Mouse (Mus musculus) myocyte (in vitro differentiated cells): Measurements from ENCODE around the gene Gstp1.

Experiments
- CEBPB ChIP-seq: IDR thresholded peaks from 2 replicates; pipeline ENCODE4 v1.6.1; 2011; ENCODE audit warnings: mild to moderate bottlenecking, moderate library complexity; ENCODE audit not compliant: poor library complexity, insufficient read depth, severe bottlenecking
- E2F4 ChIP-seq: IDR thresholded peaks from one replicate; pipeline ENCODE4 v1.6.1; 2011; ENCODE audit warnings: mild to moderate bottlenecking, control low read depth, moderate library complexity; ENCODE audit not compliant: insufficient read depth
- MAX ChIP-seq: IDR thresholded peaks from one replicate; pipeline ENCODE4 v1.6.1; 2011; ENCODE audit warnings: low read depth, mild to moderate bottlenecking, control low read depth
- MYOD1 ChIP-seq, 3 experiments: IDR thresholded peaks; one replicate each; pipeline ENCODE4 v1.6.1; 2011; ENCODE audit warnings: control low read depth in 2 of 3, low read depth in 2 of 3, mild to moderate bottlenecking in 2 of 3, moderate library complexity in 1 of 3; ENCODE audit not compliant: insufficient read length in 2 of 3, control insufficient read depth in 1 of 3
- MYOG ChIP-seq, 3 experiments: IDR thresholded peaks; one replicate each; pipeline ENCODE4 v1.6.1; 2011; ENCODE audit warnings: control low read depth in 2 of 3, low read depth in 2 of 3, mild to moderate bottlenecking in 2 of 3; ENCODE audit not compliant: insufficient read length in 2 of 3, control insufficient read depth in 1 of 3, insufficient read depth in 1 of 3
- POLR2A ChIP-seq: IDR thresholded peaks from one replicate; pipeline ENCODE4 v1.6.1; 2011; ENCODE audit warnings: low read depth, mild to moderate bottlenecking, control low read depth, moderate library complexity; ENCODE audit not compliant: insufficient read length
- POLR2AphosphoS2 ChIP-seq: IDR thresholded peaks from one replicate; pipeline ENCODE4 v1.6.1; 2011; ENCODE audit warnings: low read depth, control low read depth; ENCODE audit not compliant: insufficient read length
- REST ChIP-seq: IDR thresholded peaks from one replicate; pipeline ENCODE4 v1.6.1; 2011; ENCODE audit warnings: mild to moderate bottlenecking, control low read depth, moderate library complexity; ENCODE audit not compliant: insufficient read depth, insufficient read length
- TCF12 ChIP-seq: IDR thresholded peaks from one replicate; pipeline ENCODE4 v1.6.1; 2011; ENCODE audit warnings: mild to moderate bottlenecking, control low read depth; ENCODE audit not compliant: poor library complexity, insufficient read depth, severe bottlenecking
- TCF3 ChIP-seq: IDR thresholded peaks from one replicate; pipeline ENCODE4 v1.6.1; 2011; ENCODE audit warnings: low read depth, control low read depth; ENCODE audit not compliant: insufficient read length
- USF1 ChIP-seq: IDR thresholded peaks from one replicate; pipeline ENCODE4 v1.6.1; 2011; ENCODE audit warnings: low read depth, mild to moderate bottlenecking, control low read depth, moderate library complexity

DNA sequence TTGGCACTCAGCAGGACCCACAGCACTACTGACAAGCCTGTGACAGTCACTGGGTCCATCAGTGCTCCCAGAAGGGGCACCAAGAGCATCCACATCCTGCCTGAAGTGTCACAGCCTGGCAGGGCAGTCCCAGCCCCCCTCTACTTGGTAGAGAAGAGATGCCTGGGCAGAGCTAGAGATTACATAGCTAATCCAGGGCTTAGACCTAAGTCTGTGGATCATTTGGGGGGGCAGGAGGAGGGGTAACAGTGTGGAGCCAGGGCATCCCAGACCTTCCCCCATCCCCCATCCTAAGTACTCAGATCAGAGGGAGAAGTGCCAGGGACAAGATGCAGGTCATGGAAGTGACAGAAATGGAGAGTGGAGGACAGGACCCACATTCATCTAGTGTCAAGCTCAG lies 23.0 kb downstream of the Gstp1 start:
- TF ChIP-seq REST, result no peak
- TF ChIP-seq MYOD1 (IDR thresholded peaks at IDR 0.05; ENCODE audit: control insufficient read depth in 1 of 3, insufficient read length in 2 of 3, low read depth in 2 of 3), result no peak
- TF ChIP-seq E2F4, result no peak
- TF ChIP-seq USF1, result no peak
- TF ChIP-seq MYOG (IDR thresholded peaks at IDR 0.05; ENCODE audit: control insufficient read depth in 1 of 3, insufficient read depth in 1 of 3, insufficient read length in 2 of 3, low read depth in 2 of 3), result no peak
- no peak for TF ChIP-seq TCF3
- no peak for TF ChIP-seq POLR2A
- TF ChIP-seq CEBPB, result no peak
- no peak for TF ChIP-seq POLR2AphosphoS2
- no peak for TF ChIP-seq MAX
- TF ChIP-seq TCF12, result no peak
